Comparison of ENCODE assay signal across 19 mouse cellular contexts in the genomic region with DNA sequence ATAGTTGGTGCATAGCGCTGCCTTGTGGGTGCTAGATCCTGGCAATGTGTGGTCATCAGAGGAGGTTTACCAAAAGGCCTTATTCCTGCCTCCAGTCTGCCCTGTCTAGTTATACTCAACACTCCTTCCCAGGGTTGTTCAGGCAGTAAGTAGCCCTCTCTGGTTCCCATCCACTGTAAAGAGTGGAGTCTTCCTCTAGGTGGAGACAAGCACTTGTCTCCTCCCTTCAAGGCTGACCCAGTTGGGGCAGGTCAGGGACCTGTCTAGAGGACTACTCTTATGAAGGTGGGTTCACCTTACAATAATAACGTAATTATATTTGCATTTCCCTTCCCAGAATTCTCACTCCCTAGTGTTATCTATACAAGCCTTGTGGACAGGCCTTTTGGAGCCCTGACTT.
DNase-seq lines count a peak whose midpoint lies in the region; ATAC-seq and TF ChIP-seq lines count a peak whose summit lies in the region.
"Had no signal": no experiment of that assay in that cellular context is flagged by ENCODE, and none has a peak within 500 bp of the region (broad histone marks: within the 10 kb centered on the region; RNA-seq: fewer than 3 reads in every experiment).

No protein-coding gene starts in this region.

- 76% methylated on average over 2 of the region's 2 CpGs for WGBS in heart, postnatal 0 days
- WGBS in liver, postnatal 0 days (ENCODE audit: insufficient replicate concordance), result 87% methylated on average over 2 of the region's 2 CpGs
- 79% methylated on average over 2 of the region's 2 CpGs for WGBS in liver, embryonic 11.5 days
- WGBS in stomach, postnatal 0 days, result 79% methylated on average over 2 of the region's 2 CpGs

- H3K27ac ChIP-seq in heart, postnatal 0 days (ENCODE audit: low read depth), result no peak overlapping the region
- H3K27ac ChIP-seq in liver, postnatal 0 days (ENCODE audit: low read depth), result no peak overlapping the region
- H3K27ac ChIP-seq in liver, embryonic 11.5 days (ENCODE audit: low read depth, low read length), result no peak overlapping the region
- no peak overlapping the region for H3K27ac ChIP-seq in stomach, postnatal 0 days (replicated peaks)
- H3K27ac ChIP-seq: forebrain, embryonic 10.5 days; hindbrain, embryonic 12.5 days; limb, embryonic 13.5 days; neural tube, embryonic 12.5 days had no signal

- no peaks in the 10 kb centered on the region for H3K36me3 ChIP-seq in heart, postnatal 0 days (replicated peaks; ENCODE audit: control insufficient read depth, insufficient read depth, low read length)
- H3K36me3 ChIP-seq in liver, postnatal 0 days (replicated peaks; ENCODE audit: insufficient read depth, low read length), result no peaks in the 10 kb centered on the region
- H3K36me3 ChIP-seq in liver, embryonic 11.5 days (ENCODE audit: control insufficient read depth, insufficient read depth, low read length), result no peaks in the 10 kb centered on the region
- no peaks in the 10 kb centered on the region for H3K36me3 ChIP-seq in stomach, postnatal 0 days (ENCODE audit: control insufficient read depth, insufficient read depth, low read length)
- H3K36me3 ChIP-seq: forebrain, embryonic 10.5 days; G1E; hindbrain, embryonic 12.5 days; limb, embryonic 13.5 days; neural tube, embryonic 12.5 days had no signal

- H3K27me3 ChIP-seq in heart, postnatal 0 days (ENCODE audit: control insufficient read depth, insufficient read depth, low read length), result no peaks in the 10 kb centered on the region
- H3K27me3 ChIP-seq in liver, postnatal 0 days (ENCODE audit: insufficient read depth, low read length), result no peaks in the 10 kb centered on the region
- no peaks in the 10 kb centered on the region for H3K27me3 ChIP-seq in liver, embryonic 11.5 days (replicated peaks; ENCODE audit: control insufficient read depth, insufficient read depth, low read length)
- no peaks in the 10 kb centered on the region for H3K27me3 ChIP-seq in stomach, postnatal 0 days (ENCODE audit: control insufficient read depth, insufficient read depth, low read length)
- H3K27me3 ChIP-seq: hindbrain, embryonic 12.5 days; neural tube, embryonic 12.5 days had no signal

- no peak overlapping the region for H3K4me3 ChIP-seq in heart, postnatal 0 days (ENCODE audit: low read depth, low read length)
- no peak overlapping the region for H3K4me3 ChIP-seq in liver, postnatal 0 days (ENCODE audit: low read depth, low read length)
- no peak overlapping the region for H3K4me3 ChIP-seq in liver, embryonic 11.5 days (ENCODE audit: low read depth, low read length)
- no peak overlapping the region for H3K4me3 ChIP-seq in stomach, postnatal 0 days (ENCODE audit: low read depth, low read length)
- H3K4me3 ChIP-seq: forebrain, embryonic 10.5 days; hindbrain, embryonic 12.5 days; limb, embryonic 13.5 days; neural tube, embryonic 12.5 days had no signal

- H3K9ac ChIP-seq in heart, postnatal 0 days (replicated peaks; ENCODE audit: low read depth, low read length), result no peak overlapping the region
- H3K9ac ChIP-seq in liver, postnatal 0 days (replicated peaks), result no peak overlapping the region
- no peak overlapping the region for H3K9ac ChIP-seq in liver, embryonic 11.5 days (ENCODE audit: low read depth, low read length)
- no peak overlapping the region for H3K9ac ChIP-seq in stomach, postnatal 0 days (ENCODE audit: low read length)
- H3K9ac ChIP-seq: hindbrain, embryonic 12.5 days; limb, embryonic 13.5 days; neural tube, embryonic 12.5 days had no signal

- DNase-seq in cerebellum, postnatal 36 days, result no peak
- DNase-seq in heart, postnatal 0 days (ENCODE audit: low spot score), result no peak
- DNase-seq in heart, adult 18-20 months, result no peak
- no peak for DNase-seq in liver, postnatal 0 days
- DNase-seq in liver, embryonic 11.5 days (ENCODE audit: low spot score), result no peak
- DNase-seq in stomach, postnatal 0 days (ENCODE audit: low spot score), result no peak
- no peak for DNase-seq in frontal cortex, postnatal 14 days (ENCODE audit: low spot score in 2 of 2)
- DNase-seq: gastrocnemius, postnatal 14 days; heart, postnatal 10 days; kidney, postnatal 4 days had no signal

- peak; percentile 36; the same call in 1 of the 2 replicates for ATAC-seq in cerebellum, adult (ENCODE audit: insufficient number of reproducible peaks, low FRiP score, low TSS enrichment)
- no peak for ATAC-seq in heart, postnatal 0 days (ENCODE audit: insufficient read depth, low read depth)
- ATAC-seq in liver, postnatal 0 days, result no peak
- no peak for ATAC-seq in liver, embryonic 11.5 days (replicated peaks; ENCODE audit: low FRiP score)
- no peak for ATAC-seq in stomach, postnatal 0 days (ENCODE audit: low FRiP score, low TSS enrichment)
- ATAC-seq: CD4-positive, CD25-positive, alpha-beta regulatory T cell, adult 4 months; inflammation-experienced regulatory T-cells, adult 6 months had no signal

- H3K4me2 ChIP-seq in heart, postnatal 0 days (ENCODE audit: low read depth, low read length), result no peak overlapping the region
- H3K4me2 ChIP-seq in liver, postnatal 0 days (ENCODE audit: low read depth, low read length), result no peak overlapping the region
- no peak overlapping the region for H3K4me2 ChIP-seq in liver, embryonic 11.5 days
- H3K4me2 ChIP-seq in stomach, postnatal 0 days (replicated peaks; ENCODE audit: low read depth), result no peak overlapping the region
- H3K4me2 ChIP-seq: hindbrain, embryonic 12.5 days; limb, embryonic 13.5 days; midbrain, embryonic 11.5 days; neural tube, embryonic 12.5 days had no signal

- peak; percentile 15 for TF ChIP-seq CTCF in heart, postnatal 0 days (IDR thresholded peaks at IDR 0.05; ENCODE audit: low read depth)
- TF ChIP-seq CTCF in liver, postnatal 0 days (IDR thresholded peaks at IDR 0.05; ENCODE audit: low read depth), result 0 out of 2 replicates have a peak, but pooled peaks have one; percentile 25
- TF ChIP-seq CTCF in stomach, postnatal 0 days (IDR thresholded peaks at IDR 0.05; ENCODE audit: low read depth), result peak; percentile 38; the same call in 1 of the 2 replicates

- no peaks in the 10 kb centered on the region for H3K9me3 ChIP-seq in heart, postnatal 0 days (replicated peaks; ENCODE audit: control insufficient read depth, low read length)
- no peaks in the 10 kb centered on the region for H3K9me3 ChIP-seq in liver, postnatal 0 days (ENCODE audit: low read length)
- H3K9me3 ChIP-seq in liver, embryonic 11.5 days (ENCODE audit: control insufficient read depth, low read length), result no peaks in the 10 kb centered on the region
- no peaks in the 10 kb centered on the region for H3K9me3 ChIP-seq in stomach, postnatal 0 days (ENCODE audit: control insufficient read depth, low read length)
- H3K9me3 ChIP-seq: forebrain, embryonic 10.5 days; G1E; hindbrain, embryonic 12.5 days; limb, embryonic 13.5 days; neural tube, embryonic 12.5 days had no signal

- TF ChIP-seq EP300 in heart, postnatal 0 days (IDR thresholded peaks at IDR 0.05; ENCODE audit: low read depth), result no peak
- no peak for TF ChIP-seq EP300 in liver, postnatal 0 days (IDR thresholded peaks at IDR 0.05; ENCODE audit: low read depth)
- no peak for TF ChIP-seq EP300 in stomach, postnatal 0 days (optimal IDR thresholded peaks at IDR 0.05)

- H3K4me1 ChIP-seq in heart, postnatal 0 days (ENCODE audit: control insufficient read depth, insufficient read depth), result peaks cover 7% of the 10 kb centered on the region
- H3K4me1 ChIP-seq in liver, postnatal 0 days (ENCODE audit: insufficient read depth), result peaks cover 15% of the 10 kb centered on the region
- peaks cover 19% of the 10 kb centered on the region for H3K4me1 ChIP-seq in liver, embryonic 11.5 days (replicated peaks; ENCODE audit: control insufficient read depth, insufficient read depth, low read length)
- H3K4me1 ChIP-seq in stomach, postnatal 0 days (replicated peaks; ENCODE audit: control insufficient read depth, insufficient read depth), result no peaks in the 10 kb centered on the region
- H3K4me1 ChIP-seq: hindbrain, embryonic 12.5 days had no signal
